Mouse (Mus musculus) thymus, postnatal 36 days (tissue): Measurements from ENCODE around the gene Art1.

Source experiments
- DNase-seq, 2 experiments: peaks; one replicate each; pipeline ENCODE4 v3.0.0; 2022; ENCODE audit warnings: mixed read lengths in 2 of 2

The Art1 gene

GRCm38 (mm10) chr7:102101487-102101886 lies at the start of gene Art1:
Art1 (plus strand) TSS chr7:102101743.
- DNase-seq: no peak

DNA sequence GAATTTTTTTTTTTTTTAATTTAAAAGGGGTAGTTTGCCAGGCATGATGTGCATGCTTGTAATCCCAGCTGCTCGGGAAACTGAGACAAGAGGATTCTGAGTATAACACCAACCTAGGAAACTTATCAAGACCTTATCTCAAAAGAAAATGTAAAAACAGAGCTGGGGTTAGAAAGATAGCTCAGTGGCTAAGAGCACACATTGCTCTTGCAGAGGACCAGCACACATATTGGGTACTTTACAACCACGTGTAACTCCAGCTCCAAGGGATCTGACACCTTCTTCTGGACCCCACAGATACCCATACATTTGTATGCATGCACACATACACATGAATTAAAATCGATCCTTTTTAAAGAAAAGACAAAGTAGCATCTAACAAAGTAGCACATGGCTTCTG lies 40.2 kb upstream of the Art1 start:
- DNase-seq: no peak

DNA sequence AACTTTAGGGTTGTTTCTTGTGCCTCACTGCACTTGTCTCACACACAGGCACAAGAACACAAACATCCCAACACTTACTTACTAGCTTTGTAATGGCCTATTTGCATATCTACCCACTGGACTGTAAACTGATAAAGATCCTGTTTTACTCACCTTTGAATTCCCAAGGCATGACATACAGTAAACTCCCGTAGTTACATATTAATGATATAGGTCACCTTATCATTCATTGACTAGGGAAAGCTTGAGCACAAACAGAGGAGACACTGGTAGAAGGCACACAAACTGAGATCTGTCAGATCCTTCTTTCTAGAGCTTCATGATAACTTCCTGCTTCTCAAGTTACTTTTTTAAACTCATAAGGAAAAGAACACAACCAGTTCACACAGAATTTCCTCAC lies 39.3 kb upstream of the Art1 start:
- no peak for DNase-seq

- DNase-seq: no peak
Measured at GRCm38 (mm10) chr7:102063891-102064290, 37.7 kb upstream of the Art1 start.

DNA sequence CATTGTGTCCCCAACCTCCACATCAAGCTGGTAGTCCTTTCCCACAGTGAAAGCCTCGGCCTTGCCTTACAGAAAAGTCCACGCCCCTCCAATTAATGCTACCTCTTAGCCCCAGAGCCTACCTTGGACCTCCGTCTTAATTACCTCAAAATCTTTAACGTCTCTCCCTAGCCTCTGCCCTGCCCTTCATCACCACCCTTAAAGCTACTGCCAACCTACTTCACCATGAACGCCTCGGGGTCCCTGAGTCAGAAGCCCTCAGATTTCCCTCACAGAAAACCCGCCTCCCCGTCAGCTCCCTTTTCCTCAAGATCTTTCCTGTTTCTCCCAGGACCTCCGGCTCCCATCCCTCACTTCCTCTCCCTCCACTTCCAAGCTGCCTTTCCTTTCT lies 36.9 kb upstream of the Art1 start:
- no peak for DNase-seq

DNA sequence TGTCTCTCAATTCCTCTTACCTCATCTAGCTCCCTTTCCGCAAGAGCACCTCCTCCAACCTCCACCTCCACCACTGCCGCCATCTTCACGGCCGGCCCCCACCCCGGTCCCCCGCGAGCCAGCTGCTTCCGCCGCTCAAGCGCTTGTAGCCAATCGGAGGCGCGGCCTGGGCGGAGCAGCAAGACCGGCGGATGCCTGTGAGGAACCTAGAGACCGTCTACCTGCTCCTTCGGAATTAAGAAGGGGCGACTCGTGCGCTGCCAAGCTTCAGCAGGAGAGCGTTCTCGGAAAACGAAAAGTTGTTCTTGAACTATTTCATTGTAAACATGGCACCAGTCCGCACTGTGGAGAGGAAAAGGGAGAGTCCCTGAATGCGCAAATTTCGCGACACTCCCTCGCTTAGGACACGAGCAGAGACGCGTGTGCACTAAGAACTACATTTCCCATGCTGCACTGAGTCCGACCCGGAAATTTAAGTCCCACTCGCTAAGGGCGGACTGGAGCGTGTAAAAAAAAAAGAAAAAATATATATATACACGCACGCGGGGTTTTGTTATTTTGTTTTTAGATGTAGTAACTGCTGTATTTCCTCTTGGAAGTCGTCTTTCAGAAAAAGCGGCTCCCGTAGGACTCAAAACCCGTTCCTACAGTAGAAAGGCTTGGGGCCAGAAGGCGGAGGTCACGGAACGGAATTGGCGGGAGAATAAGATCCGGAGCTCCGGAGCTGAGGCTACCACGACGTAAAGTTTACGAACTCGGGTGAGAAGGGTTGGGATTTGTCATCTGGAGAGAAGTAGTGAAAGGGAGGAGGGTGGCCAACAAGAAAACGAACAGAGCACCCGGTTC lies 36.3 kb upstream of the Art1 start, which contains the start of the genes Rnf121, Xndc1 and Xntrpc:
Gene Rnf121, minus strand, starts transcription at position 424 of the 846 bp plus-strand sequence.
Gene Xndc1, plus strand, starts transcription at position 466 of the 846 bp plus-strand sequence.
Gene Xntrpc, plus strand, starts transcription at position 668 of the 846 bp plus-strand sequence.
- DNase-seq: peak; percentile 90 to 92

GRCm38 (mm10) chr7:102066363-102066762 lies 35.2 kb upstream of the Art1 start:
- no peak for DNase-seq

DNA sequence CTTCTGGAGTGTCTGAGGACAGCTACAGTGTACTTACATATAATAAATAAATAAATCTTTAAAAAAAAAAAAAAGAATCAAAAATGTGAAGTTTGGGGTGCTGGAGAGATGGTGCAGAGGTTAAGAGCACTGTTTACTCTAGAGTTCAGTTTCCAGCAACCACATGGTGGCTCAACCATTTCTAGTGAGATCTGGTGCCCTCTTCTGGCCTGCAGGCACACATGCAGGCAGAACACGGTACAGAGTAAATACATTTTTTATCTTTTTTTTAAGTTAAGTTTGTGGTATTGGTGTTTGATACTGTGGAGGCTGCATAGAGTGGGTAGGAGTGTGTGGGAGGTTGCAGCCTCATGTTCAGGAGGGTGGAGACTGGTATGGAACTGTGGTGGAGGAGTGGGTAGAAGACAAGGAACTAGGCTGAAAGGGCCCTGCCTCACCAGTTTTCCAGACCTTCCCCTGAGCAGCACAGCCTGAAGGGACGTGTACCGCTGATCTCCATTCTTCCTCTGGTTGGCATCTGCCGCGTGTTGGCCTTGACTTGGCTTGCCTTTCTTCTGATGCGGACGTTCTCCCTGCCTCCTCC lies 24.7 kb upstream of the Art1 start:
- peak in 1 of 2 experiments; percentile 29 for DNase-seq

GRCm38 (mm10) chr7:102078517-102078916 lies 23.0 kb upstream of the Art1 start:
- no peak for DNase-seq

- no peak for DNase-seq
Measured at GRCm38 (mm10) chr7:102080311-102080710, 21.2 kb upstream of the Art1 start.

DNA sequence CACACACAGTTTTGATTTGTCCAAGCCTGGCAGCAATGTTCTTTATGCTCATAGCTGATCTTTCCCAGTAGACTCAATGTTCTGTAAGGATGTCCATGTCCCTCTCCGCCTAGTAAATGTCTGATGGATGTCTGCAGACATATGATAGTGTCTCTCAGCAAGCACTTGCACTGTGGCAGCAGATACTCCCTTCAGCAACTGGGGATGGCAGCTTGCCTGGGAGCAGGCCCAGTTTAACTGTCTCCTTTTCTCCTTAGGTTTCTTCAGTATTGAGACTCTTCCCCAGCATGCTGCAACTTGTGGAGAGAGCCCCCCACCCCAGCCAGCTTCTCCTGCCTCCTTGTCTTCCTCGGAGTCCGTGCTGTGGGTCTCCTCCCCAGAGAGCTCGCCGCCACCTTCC lies 19.8 kb upstream of the Art1 start:
- no peak for DNase-seq

DNA sequence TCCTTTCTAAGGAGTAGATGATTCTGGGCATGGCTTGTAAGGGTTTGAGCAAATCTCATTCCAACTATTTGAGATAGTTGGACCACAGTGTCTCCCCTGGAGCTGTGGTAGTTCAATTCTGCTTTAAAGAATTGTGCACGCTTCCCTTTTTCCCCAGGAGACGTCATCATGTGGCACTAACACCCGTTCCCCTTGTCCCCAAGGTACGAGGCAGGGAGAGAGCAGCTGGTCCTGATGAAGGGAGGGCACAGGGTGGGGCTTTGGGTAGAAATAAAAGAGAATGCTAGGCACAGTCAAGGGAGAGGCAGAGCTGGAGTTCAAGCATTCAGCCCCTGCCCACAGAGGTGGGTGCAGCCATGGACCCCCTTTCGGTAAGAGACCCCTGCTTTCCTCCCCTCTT lies 18.7 kb upstream of the Art1 start, which contains the start of gene Trpc2:
Gene Trpc2, plus strand, starts transcription at position 301 of the 400 bp plus-strand sequence.
- no peak for DNase-seq

DNA sequence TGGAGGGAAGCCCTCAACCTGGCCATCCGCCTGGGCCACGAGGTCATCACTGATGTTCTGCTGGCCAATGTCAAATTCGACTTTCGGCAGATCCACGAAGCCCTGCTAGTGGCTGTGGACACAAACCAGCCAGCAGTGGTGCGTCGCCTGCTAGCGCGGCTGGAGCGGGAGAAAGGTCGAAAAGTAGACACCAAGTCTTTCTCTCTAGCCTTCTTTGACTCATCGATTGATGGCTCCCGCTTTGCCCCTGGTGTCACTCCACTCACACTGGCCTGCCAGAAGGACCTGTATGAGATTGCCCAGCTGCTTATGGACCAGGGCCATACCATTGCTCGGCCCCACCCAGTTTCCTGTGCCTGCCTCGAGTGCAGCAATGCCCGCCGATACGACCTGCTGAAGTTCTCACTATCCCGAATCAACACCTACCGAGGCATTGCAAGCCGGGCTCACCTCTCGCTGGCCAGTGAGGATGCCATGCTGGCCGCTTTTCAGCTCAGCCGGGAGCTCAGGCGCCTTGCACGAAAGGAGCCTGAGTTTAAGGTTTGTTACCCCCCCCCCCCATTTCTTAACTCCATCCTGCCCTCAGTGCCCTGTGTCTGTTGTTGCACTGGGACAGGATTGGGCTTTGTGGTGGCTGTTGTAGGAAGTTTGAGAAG lies 17.4 kb upstream of the Art1 start:
- DNase-seq: no peak

DNA sequence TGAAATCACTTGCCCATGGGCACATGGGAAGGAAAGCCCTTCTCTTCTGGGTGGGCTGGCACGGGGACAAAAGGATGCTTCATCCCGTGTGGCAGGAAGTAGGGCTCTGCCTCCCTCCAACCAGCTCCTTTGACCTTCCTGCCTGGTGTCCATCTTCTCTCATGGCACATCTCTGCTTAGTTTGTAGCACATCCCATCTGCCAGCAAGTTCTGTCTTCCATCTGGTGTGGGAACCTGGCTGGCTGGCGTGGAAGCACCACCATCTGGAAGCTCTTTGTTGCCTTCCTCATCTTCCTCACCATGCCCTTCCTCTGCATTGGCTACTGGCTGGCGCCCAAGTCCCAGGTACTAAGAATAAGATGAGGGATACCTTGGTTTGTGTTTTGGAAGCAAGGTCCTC lies 14.2 kb upstream of the Art1 start:
- no peak for DNase-seq

- DNase-seq: peak; percentile 51 to 58
Measured at GRCm38 (mm10) chr7:102099760-102100661, 1.5 kb upstream of the Art1 start.

- DNase-seq: no peak
Measured at GRCm38 (mm10) chr7:102100868-102101267, 675 bp upstream of the Art1 start.

DNA sequence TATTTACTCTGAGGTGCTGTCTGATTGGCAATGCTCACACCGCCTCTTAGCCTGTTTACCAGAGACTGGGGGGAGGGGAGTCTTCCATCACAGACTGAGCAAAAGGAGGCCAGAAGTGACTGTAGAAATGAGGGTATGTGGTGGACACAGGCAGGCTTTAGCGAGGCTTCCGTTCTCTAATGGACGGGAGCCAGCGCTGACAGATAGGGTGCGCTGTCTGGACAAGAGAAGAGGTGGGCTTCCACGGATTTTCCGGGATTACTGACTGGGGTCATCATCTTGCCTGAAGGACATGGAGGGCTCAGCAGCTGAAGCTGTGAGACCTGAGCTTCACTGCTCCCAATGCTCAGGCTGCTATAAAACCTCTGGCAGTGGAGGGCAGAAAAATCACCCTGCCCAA lies 698 bp downstream of the Art1 start:
- DNase-seq: no peak

GRCm38 (mm10) chr7:102102696-102103095 lies 1.2 kb downstream of the Art1 start:
- DNase-seq: no peak

GRCm38 (mm10) chr7:102103555-102103954 lies 2.0 kb downstream of the Art1 start:
- DNase-seq: no peak

DNA sequence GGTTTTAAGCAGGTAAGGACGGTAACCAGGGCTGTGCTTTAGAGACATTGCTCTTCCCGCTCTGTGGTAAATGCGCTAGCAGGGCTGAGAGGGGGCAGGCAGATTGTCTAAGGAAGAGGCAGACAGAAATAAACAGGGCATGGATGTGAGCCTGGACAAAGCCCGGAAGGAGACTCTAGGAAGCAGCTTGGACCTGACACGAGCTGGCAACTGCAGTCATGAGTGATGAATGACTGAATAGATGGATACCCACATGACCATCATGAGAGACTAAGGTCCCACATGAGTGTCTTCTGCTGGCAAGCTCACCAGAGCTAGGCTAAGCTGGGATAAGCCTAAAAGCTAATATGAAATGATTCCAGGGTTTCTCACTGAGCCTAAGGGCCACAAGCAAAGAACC lies 2.6 kb downstream of the Art1 start:
- DNase-seq: no peak

- peak; percentile 55 to 75 for DNase-seq
Measured at GRCm38 (mm10) chr7:102106700-102107141, 5.2 kb downstream of the Art1 start.

- no peak for DNase-seq
Measured at GRCm38 (mm10) chr7:102108206-102108605, 6.7 kb downstream of the Art1 start.
